Mouse (Mus musculus) CD4-positive, CD25-positive, alpha-beta regulatory T cell, adult 2 months (primary cell): ENCODE data around the gene Tomm40.

Experiments used
- DNase-seq: peaks from one replicate; pipeline ENCODE4 v3.0.0-alpha.2; 2012; ENCODE audit warnings: low read depth, low spot score

Gene Tomm40

GRCm38 (mm10) chr7:19704475-19704874 lies 10.8 kb downstream of the Tomm40 start:
- DNase-seq = no peak

- no peak for DNase-seq
Observed at GRCm38 (mm10) chr7:19702859-19703555, 12.2 kb downstream of the Tomm40 start.

GRCm38 (mm10) chr7:19701069-19701761 lies 14.0 kb downstream of the Tomm40 start:
- DNase-seq = peak; percentile 74

- peak; percentile 43 for DNase-seq
Observed at GRCm38 (mm10) chr7:19700299-19701068, 14.8 kb downstream of the Tomm40 start.

GRCm38 (mm10) chr7:19699827-19700148 lies 15.4 kb downstream of the Tomm40 start:
- DNase-seq = no peak

GRCm38 (mm10) chr7:19698907-19699826 lies 16.1 kb downstream of the Tomm40 start, which contains the start of gene Apoe:
Gene Apoe, minus strand, starts transcription at chr7:19699188.
- DNase-seq = peak; percentile 7

- no peak for DNase-seq
Observed at GRCm38 (mm10) chr7:19697949-19698906, 17.0 kb downstream of the Tomm40 start.

- DNase-seq = no peak
Observed at GRCm38 (mm10) chr7:19696336-19696873, 18.8 kb downstream of the Tomm40 start.

- no peak for DNase-seq
Observed at GRCm38 (mm10) chr7:19695881-19696280, 19.4 kb downstream of the Tomm40 start.

- no peak for DNase-seq
Observed at GRCm38 (mm10) chr7:19695213-19695594, 20.0 kb downstream of the Tomm40 start.

- no peak for DNase-seq
Observed at GRCm38 (mm10) chr7:19694336-19695212, 20.7 kb downstream of the Tomm40 start.

GRCm38 (mm10) chr7:19693421-19693820 lies 21.8 kb downstream of the Tomm40 start:
- no peak for DNase-seq

- no peak for DNase-seq
Observed at GRCm38 (mm10) chr7:19691873-19692865, 23.1 kb downstream of the Tomm40 start, which contains the start of gene Apoc1. Gene Apoc1, minus strand, starts transcription at chr7:19692660.

GRCm38 (mm10) chr7:19691434-19691833 lies 23.8 kb downstream of the Tomm40 start:
- no peak for DNase-seq

- no peak for DNase-seq
Observed at GRCm38 (mm10) chr7:19690845-19691244, 24.4 kb downstream of the Tomm40 start.

GRCm38 (mm10) chr7:19688611-19689010 lies 26.6 kb downstream of the Tomm40 start:
- no peak for DNase-seq

- no peak for DNase-seq
Observed at GRCm38 (mm10) chr7:19688101-19688500, 27.1 kb downstream of the Tomm40 start.
